Mouse (Mus musculus) thymus, adult 2 months (tissue): ENCODE data around the gene Rbm19. TPM values are rescaled to one million over a fixed set of nuclear protein-coding genes. Genes with fewer than 3 reads are reported as not detected.

Source experiments
- DNase-seq: peaks from one replicate; pipeline ENCODE4 v3.0.0; 2021
- H3K27ac ChIP-seq: fragments of 200-500 bp; 2 replicates; pipeline ENCODE4 v1.5.1; 2012; ENCODE audit warnings: low read length, control low read depth; ENCODE audit not compliant: control insufficient read depth, insufficient read depth
- H3K27me3 ChIP-seq: fragments of 200-500 bp; 2 replicates; pipeline ENCODE4 v1.6.1; 2012; ENCODE audit warnings: mild to moderate bottlenecking, low read length, moderate library complexity, mixed read lengths; ENCODE audit not compliant: control insufficient read depth, insufficient read depth
- H3K36me3 ChIP-seq: fragments of 200-500 bp; 2 replicates; pipeline ENCODE4 v1.6.1; 2012; ENCODE audit warnings: mild to moderate bottlenecking, low read length, moderate library complexity; ENCODE audit not compliant: control insufficient read depth, insufficient read depth
- H3K4me1 ChIP-seq: fragments of 200-500 bp; replicated peaks from 2 replicates; pipeline ENCODE4 v1.6.1; 2012; ENCODE audit warnings: low read length; ENCODE audit not compliant: control insufficient read depth, insufficient read depth
- H3K4me3 ChIP-seq: fragments of 200-500 bp; 2 replicates; pipeline ENCODE4 v1.5.1; 2012; ENCODE audit warnings: mild to moderate bottlenecking, low read length, control low read depth, moderate library complexity; ENCODE audit not compliant: control insufficient read depth, insufficient read depth
- CTCF ChIP-seq: fragments of 200-500 bp; IDR thresholded peaks from 2 replicates; pipeline ENCODE4 v1.5.1; 2012; ENCODE audit warnings: mild to moderate bottlenecking, control low read depth, low read length, moderate library complexity, borderline replicate concordance; ENCODE audit not compliant: control insufficient read depth, poor library complexity, insufficient read depth; ENCODE audit errors: extremely low read depth
- POLR2A ChIP-seq: fragments of 200-500 bp; IDR thresholded peaks from 2 replicates; pipeline ENCODE4 v1.6.1; 2012; ENCODE audit warnings: mild to moderate bottlenecking, low read length, control low read depth, moderate library complexity; ENCODE audit not compliant: control insufficient read depth, poor library complexity, insufficient read depth; ENCODE audit errors: extremely low read depth
- whole genome bisulfite sequencing: fragments of 180-500 bp; shearing (Covaris S2); methylation state at CpG from one replicate; pipeline ENCODE4 v1.1.7; 2018; 5-methylcytosine and 5-hydroxymethylcytosine counted together
- polyA plus RNA-seq: library from polyadenylated mRNA; depleted of rRNA; stranded (reverse); fragments of >200 nt; gene quantifications from 2 replicates; pipeline ENCODE4 v1.2.3, GENCODE M21; 2012

The Rbm19 gene
- polyA plus RNA-seq, 1 experiment: 19.6 TPM

DNA sequence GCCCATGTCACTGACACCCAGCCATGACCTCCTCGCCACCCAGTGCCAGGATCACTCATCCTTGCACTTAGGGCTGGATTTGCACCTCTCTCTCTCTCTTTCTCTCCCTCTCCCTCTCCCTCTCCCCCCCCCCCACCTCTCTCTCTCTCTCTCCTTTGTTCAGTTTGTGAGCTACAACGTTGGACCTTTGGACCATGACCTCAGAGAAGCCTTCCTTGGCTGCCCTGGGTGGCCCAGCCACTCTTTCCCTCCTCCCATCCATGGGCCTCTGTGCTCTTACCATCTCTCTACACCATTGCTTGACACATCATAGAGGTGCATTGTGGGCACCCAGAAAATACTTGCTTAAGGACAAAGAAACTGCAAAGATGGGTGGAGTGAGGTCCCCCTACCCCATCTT is 42.2 kb downstream of the Rbm19 start:
- TF ChIP-seq CTCF (no peak), POLR2A (no peak)
- H3K4me1 ChIP-seq: peaks cover 5% of the 10 kb centered on the region; the same call in 1 of the 2 replicates
- no peak for DNase-seq

DNA sequence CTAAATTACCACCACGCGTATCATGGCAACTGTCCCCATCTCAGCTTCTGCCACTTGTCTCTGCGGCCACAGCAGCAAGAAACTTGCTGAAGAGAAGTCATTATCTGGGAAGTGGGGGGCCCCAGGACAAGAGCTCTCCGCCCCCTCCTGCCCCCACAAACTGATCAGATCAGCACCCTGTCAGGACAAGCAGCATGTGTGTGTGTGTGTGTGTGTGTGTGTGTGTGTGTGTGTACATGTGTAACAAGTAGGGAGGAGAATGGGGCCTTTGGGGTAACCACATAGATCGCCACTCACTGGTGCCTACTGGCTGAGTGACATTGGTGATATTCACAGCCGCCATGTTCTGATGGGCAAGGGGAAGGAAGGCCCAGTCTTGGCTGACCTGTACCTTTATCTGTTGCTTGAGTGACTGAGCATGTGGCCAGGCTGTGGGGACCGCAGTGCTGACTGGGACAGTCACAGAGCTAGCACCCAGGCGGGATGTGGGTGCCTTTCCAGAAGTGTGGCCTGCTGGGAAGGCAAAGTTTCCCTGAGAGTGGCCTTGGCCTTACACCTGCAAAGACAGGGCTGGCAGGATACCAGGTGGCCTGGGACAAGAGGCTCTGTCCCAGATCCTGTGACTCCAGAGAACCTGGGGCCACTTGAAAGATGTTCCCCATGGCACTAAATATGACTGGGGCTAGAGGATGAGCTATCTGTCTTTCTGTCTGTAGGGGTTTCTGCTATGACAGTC is 44.8 kb downstream of the Rbm19 start:
- Histone ChIP-seq H3K4me1 (peaks cover 5% of the 10 kb centered on the region; the same call in 1 of the 2 replicates), H3K36me3 (no peaks in the 10 kb centered on the region), H3K4me3 (no peak overlapping the region), H3K27me3 (no peaks in the 10 kb centered on the region), H3K27ac (no peak overlapping the region)
- DNase-seq: no peak
- WGBS: 96% methylated on average over 8 of the region's 8 CpGs
- TF ChIP-seq CTCF: no peak
- TF ChIP-seq POLR2A: no peak

More for the DNA sequence above, 42.2 kb downstream of the Rbm19 start:
- Histone ChIP-seq H3K27me3 (no peaks in the 10 kb centered on the region), H3K27ac (no peak overlapping the region), H3K36me3 (no peaks in the 10 kb centered on the region), H3K4me3 (no peak overlapping the region)
- 93% methylated on average over 2 of the region's 2 CpGs for WGBS

DNA sequence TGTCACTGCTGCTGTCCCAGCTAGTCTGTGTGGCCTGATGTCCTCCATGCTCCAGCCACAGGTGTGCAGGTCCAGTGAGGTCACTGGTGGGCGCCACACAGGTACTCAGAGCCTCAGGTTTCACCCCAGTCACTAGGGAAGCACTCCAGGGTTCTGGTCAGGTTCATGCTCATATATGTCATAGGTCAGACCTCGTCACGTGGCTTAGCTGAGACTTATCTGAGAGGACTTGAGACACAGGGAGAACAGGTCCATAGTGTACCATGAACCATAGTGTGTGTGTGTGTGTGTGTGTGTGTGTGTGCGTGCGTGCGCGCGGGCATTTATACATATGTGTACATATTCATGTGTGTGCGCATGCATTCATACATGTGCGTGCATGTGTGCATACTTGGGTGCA is 46.4 kb downstream of the Rbm19 start:
- no peaks in the 10 kb centered on the region for H3K4me1 ChIP-seq
- H3K27ac ChIP-seq: no peak overlapping the region
- WGBS: 97% methylated on average over 10 of the region's 10 CpGs
- TF ChIP-seq POLR2A (no peak), CTCF (no peak)
- H3K27me3 ChIP-seq: no peaks in the 10 kb centered on the region
- H3K4me3 ChIP-seq: no peak overlapping the region
- no peaks in the 10 kb centered on the region for H3K36me3 ChIP-seq
- DNase-seq: no peak

DNA sequence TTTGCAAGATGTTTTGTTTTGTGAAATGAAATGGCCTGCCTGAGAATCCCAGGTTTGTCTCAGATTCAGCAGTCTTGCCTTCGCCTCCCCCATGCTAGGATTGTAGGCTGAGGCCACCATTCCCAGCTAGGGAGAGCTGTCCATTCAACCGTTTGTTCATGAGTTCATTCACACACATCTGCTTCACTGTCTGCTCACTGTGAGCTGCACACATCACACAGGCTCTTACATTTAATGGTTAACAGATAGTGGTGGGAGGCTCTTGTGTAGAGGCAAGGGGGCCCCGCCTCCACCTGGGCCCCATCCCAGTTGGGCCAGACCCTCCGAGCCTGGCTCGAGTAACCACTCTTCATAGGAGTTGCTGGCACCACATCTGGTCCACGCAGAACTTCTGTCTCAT is 47.2 kb downstream of the Rbm19 start:
- Histone ChIP-seq H3K27ac (no peak overlapping the region), H3K27me3 (no peaks in the 10 kb centered on the region), H3K4me1 (no peaks in the 10 kb centered on the region), H3K36me3 (no peaks in the 10 kb centered on the region), H3K4me3 (no peak overlapping the region)
- no peak for TF ChIP-seq CTCF
- no peak for DNase-seq
- WGBS: 90% methylated on average over 6 of the region's 6 CpGs

DNA sequence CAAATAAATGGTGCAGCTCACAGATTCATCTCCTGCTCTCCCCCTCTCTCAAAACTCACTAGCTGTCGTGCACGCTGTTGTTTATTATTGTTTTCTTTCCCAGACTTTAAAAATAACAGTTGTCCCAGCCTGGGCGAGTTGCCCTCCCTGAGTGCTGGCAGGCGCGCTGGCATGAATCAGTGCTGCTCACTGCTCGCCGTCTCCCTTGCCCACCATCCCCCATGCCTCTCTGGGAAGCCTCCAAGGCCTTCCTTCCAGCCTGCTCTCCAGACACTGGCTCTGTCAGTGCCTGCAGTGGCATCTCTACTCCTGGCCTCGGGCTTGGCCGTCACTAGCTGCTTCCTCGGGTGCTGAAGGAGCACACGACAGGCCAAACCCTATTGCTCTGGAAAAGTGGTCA is 48.2 kb downstream of the Rbm19 start:
- Histone ChIP-seq H3K27ac (no peak overlapping the region), H3K4me1 (no peaks in the 10 kb centered on the region), H3K4me3 (no peak overlapping the region), H3K27me3 (no peaks in the 10 kb centered on the region), H3K36me3 (no peaks in the 10 kb centered on the region)
- no peak for DNase-seq
- WGBS: 94% methylated on average over 11 of the region's 11 CpGs
- TF ChIP-seq CTCF (no peak), POLR2A (no peak)

DNA sequence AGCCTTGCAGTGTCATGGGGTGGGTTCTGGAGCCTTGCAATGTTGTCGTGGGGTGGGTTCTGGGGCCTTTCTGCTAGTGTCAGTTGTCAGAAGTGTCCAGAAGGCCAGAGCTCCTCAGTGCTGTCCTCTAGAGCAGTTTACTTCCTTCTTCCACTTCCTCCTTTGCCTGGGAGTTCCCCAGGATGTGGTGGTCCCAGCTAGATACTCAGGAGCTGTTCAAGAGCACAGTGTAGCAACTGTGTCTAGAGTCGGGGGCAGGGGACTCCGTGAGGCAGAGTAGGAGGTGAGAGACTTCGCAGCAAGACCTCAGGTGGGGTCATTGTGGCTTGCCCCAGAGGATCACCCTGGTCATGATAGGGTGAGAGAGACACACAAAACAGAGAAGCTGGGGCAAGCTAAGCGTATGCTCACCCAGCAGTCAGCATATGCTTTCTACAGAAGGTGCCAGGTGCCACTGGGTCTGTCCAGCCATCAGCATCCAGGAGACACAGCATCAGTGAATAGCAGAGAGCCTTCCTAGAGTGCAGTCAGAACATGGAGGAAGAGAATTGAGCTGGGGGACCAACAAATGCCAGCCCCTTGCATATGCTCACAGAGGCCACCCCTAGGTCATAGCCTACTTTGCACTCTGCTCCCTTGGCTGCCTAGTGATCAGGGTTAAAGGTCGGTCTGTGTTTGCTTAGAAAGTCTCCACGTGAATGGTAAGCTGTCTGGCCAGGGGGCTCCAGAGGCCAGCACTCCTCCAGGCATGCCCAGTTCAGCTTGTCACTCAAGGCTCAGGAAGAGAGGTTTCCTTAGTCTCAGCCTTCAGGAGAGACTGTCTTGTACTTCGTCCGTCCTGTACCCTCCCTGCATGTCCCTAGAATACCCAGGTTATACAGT is 49.0 kb downstream of the Rbm19 start:
- Histone ChIP-seq H3K27ac (no peak overlapping the region), H3K36me3 (no peaks in the 10 kb centered on the region), H3K4me1 (no peaks in the 10 kb centered on the region), H3K27me3 (no peaks in the 10 kb centered on the region), H3K4me3 (no peak overlapping the region)
- WGBS: 75% methylated on average over 9 of the region's 9 CpGs
- TF ChIP-seq CTCF (no peak), POLR2A (no peak)
- DNase-seq: no peak
